Mouse (Mus musculus): Measurements from ENCODE around the gene Shcbp1l. TPM values are rescaled to one million over a fixed set of nuclear protein-coding genes. Genes with fewer than 3 reads are reported as not detected.

Gene Shcbp1l
- polyA plus RNA-seq, 1 experiment from 2014 or later: 0.26 TPM

Other genes with a start within 250 kb of the Shcbp1l start
- 8.8 and 15.1 TPM in 2 replicates for gene Lamc2, start 238.7 kb upstream of the Shcbp1l start, polyA plus RNA-seq (2015; fragmentation: Nextera tagmentation; extraction: Ambion mirVana)
- 73.8 and 85.3 TPM in 2 replicates for gene Lamc1, start 92.4 kb upstream of the Shcbp1l start, polyA plus RNA-seq (2015; fragmentation: Nextera tagmentation; extraction: Ambion mirVana)
- 16.0 and 17.6 TPM in 2 replicates for gene Dhx9, start 62.5 kb downstream of the Shcbp1l start, polyA plus RNA-seq (2015; fragmentation: Nextera tagmentation; extraction: Ambion mirVana)
- 4.9 and 6.8 TPM in 2 replicates for gene Npl, start 124.9 kb downstream of the Shcbp1l start, polyA plus RNA-seq (2015; fragmentation: Nextera tagmentation; extraction: Ambion mirVana)
- gene Rgs8, start 227.9 kb downstream of the Shcbp1l start, polyA plus RNA-seq (2015; fragmentation: Nextera tagmentation; extraction: Ambion mirVana): 0.21 and 0.32 TPM in 2 replicates

Data from heart, embryonic 16.5 days (tissue).